Mouse (Mus musculus): ENCODE results near the gene Tmc2.

DNA sequence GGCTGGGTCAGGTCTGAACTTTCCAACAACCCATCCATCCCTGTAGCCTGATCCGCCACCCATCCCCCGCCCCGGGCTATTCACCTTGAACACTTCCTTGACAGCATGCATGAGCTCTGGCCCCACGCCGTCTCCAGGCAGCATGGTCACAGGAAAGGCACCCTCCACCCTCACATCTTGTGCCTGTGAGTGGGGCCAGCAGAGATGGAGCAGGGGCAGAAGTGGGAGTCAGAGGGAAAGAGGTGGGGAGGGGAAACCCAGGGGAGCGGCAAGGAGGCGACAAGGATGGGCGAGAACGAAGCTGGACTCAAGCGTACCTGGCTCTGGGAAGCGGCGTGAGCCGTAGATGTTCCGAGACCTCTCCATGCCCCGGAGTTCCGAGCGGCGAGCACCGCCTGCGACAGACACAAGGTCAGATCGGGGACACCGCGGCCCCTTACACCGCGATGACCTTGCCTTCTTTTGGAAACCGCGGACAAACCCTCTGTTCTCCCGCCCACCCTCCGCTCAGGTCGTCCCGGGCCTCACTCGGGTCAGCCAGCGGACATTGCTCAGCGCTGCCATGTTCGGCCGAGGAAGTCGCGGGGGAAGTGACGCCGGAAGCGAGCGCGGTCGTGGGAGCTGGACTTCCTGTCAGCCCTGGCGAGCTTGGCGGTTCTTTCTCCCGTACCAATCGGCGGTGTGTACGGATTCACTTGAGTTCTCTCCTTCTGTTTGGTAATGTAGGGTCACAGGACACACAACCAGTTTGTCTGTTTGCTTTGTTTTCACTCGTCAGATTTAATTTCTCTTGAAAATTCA lies 89.1 kb downstream of the Tmc2 start, which contains the start of gene Idh3b:
- TF ChIP-seq CTCF (IDR thresholded peaks at IDR 0.05; ENCODE audit: low read depth) (no peak), EP300 (IDR thresholded peaks at IDR 0.05; ENCODE audit: low read depth) (no peak)

Measured in liver, embryonic 14.5 days (tissue).